Mouse (Mus musculus) CH12.LX (cell line): ENCODE measurements around the gene Zfp784. TPM values are rescaled to one million over a fixed set of nuclear protein-coding genes. Genes with fewer than 3 reads are reported as not detected.

Source experiments
- DNase-seq: peaks from one replicate; pipeline ENCODE4 v3.0.0-alpha.2; 2013; ENCODE audit errors: extremely low read depth
- H3K27ac ChIP-seq: 2 replicates; pipeline ENCODE4 v1.5.1; 2012; ENCODE audit warnings: low read depth, mild to moderate bottlenecking, control low read depth, moderate library complexity; ENCODE audit not compliant: insufficient read depth
- H3K27me3 ChIP-seq: replicated peaks from 2 replicates; pipeline ENCODE3; 2012; ENCODE audit warnings: inconsistent platforms
- H3K36me3 ChIP-seq, 2 experiments: replicated peaks in 1 of 2; 2 replicates each; pipeline versions ENCODE3 to v1.6.1; 2012; ENCODE audit warnings: inconsistent platforms in 1 of 2, low read length in 1 of 2, mild to moderate bottlenecking in 1 of 2, mixed read lengths in 1 of 2, moderate library complexity in 1 of 2; ENCODE audit not compliant: control insufficient read depth in 1 of 2, insufficient read depth in 1 of 2
- H3K4me1 ChIP-seq, 2 experiments: 2 replicates each; pipeline ENCODE4 v1.6.1; 2012; ENCODE audit warnings: inconsistent platforms in 1 of 2, moderate library complexity in 1 of 2; ENCODE audit not compliant: insufficient read depth in 2 of 2, control insufficient read depth in 1 of 2
- H3K4me2 ChIP-seq: 2 replicates; pipeline ENCODE4 v1.6.1; 2012; ENCODE audit warnings: low read depth, mild to moderate bottlenecking, control low read depth; ENCODE audit not compliant: poor library complexity, insufficient read depth, severe bottlenecking
- H3K4me3 ChIP-seq, 3 experiments: fragments of 150-350 bp in 1 of 3; sonication (generic) in 1 of 3; replicated peaks in 1 of 3; 2 replicates each; pipeline versions ENCODE3 to v1.5.1; 2011 to 2012; ENCODE audit warnings: low read depth in 2 of 3, low read length in 2 of 3, mild to moderate bottlenecking in 2 of 3, moderate library complexity in 2 of 3, control low read depth in 1 of 3, improper control_type of control experiment in 1 of 3, inconsistent platforms in 1 of 3, mixed read lengths in 1 of 3; ENCODE audit not compliant: poor library complexity in 1 of 3
- H3K79me2 ChIP-seq: replicated peaks from 2 replicates; pipeline ENCODE4 v1.6.1; 2012; ENCODE audit warnings: mild to moderate bottlenecking, moderate library complexity; ENCODE audit not compliant: control insufficient read depth, poor library complexity, insufficient read depth, severe bottlenecking; ENCODE audit errors: extremely low read depth
- H3K9ac ChIP-seq: 2 replicates; pipeline ENCODE4 v1.6.1; 2012; ENCODE audit warnings: low read depth, mild to moderate bottlenecking, control low read depth, moderate library complexity; ENCODE audit not compliant: insufficient read depth
- H3K9me3 ChIP-seq: replicated peaks from 2 replicates; pipeline ENCODE3; 2012; ENCODE audit warnings: low read length, inconsistent platforms, mixed read lengths
- BHLHE40 ChIP-seq: IDR thresholded peaks from 2 replicates; pipeline ENCODE4 v1.6.1; 2011; ENCODE audit warnings: mild to moderate bottlenecking, low read depth, low read length, improper control_type of control experiment
- CHD1 ChIP-seq: IDR thresholded peaks from 2 replicates; pipeline ENCODE4 v1.6.1; 2012; ENCODE audit warnings: low read depth, low read length, improper control_type of control experiment, inconsistent platforms
- CHD2 ChIP-seq: IDR thresholded peaks from 2 replicates; pipeline ENCODE4 v1.6.1; 2011; ENCODE audit warnings: low read length, improper control_type of control experiment
- E2F4 ChIP-seq: IDR thresholded peaks from 2 replicates; pipeline ENCODE4 v1.6.1; 2011; ENCODE audit warnings: low read depth, low read length, improper control_type of control experiment; ENCODE audit not compliant: insufficient replicate concordance
- ELF1 ChIP-seq: IDR thresholded peaks from 2 replicates; pipeline ENCODE4 v1.6.1; 2014; ENCODE audit warnings: low read depth, mild to moderate bottlenecking, inconsistent platforms, low read length, improper control_type of control experiment
- EP300 ChIP-seq: IDR thresholded peaks from 2 replicates; pipeline ENCODE4 v1.6.1; 2011; ENCODE audit warnings: low read length, improper control_type of control experiment
- HCFC1 ChIP-seq: IDR thresholded peaks from 2 replicates; pipeline ENCODE4 v1.6.1; 2012; ENCODE audit warnings: low read depth, mild to moderate bottlenecking, inconsistent platforms, low read length, improper control_type of control experiment
- JUN ChIP-seq: IDR thresholded peaks from 2 replicates; pipeline ENCODE4 v1.6.1; 2011; ENCODE audit warnings: low read depth, mild to moderate bottlenecking, low read length, improper control_type of control experiment, moderate library complexity; ENCODE audit not compliant: insufficient read depth
- JUND ChIP-seq: conservative IDR thresholded peaks from 2 replicates; pipeline ENCODE4 v1.6.1; 2011; ENCODE audit warnings: low read depth, low read length, improper control_type of control experiment
- MAX ChIP-seq: IDR thresholded peaks from 2 replicates; pipeline ENCODE4 v1.6.1; 2011; ENCODE audit warnings: low read length, improper control_type of control experiment
- MAZ ChIP-seq: IDR thresholded peaks from 2 replicates; pipeline ENCODE4 v1.6.1; 2012; ENCODE audit warnings: low read depth, mild to moderate bottlenecking, inconsistent platforms, low read length, improper control_type of control experiment, moderate library complexity
- MXI1 ChIP-seq: IDR thresholded peaks from 2 replicates; pipeline ENCODE4 v1.6.1; 2011; ENCODE audit warnings: mild to moderate bottlenecking, low read depth, low read length, improper control_type of control experiment
- PAX5 ChIP-seq: IDR thresholded peaks from 2 replicates; pipeline ENCODE4 v1.6.1; 2012; ENCODE audit warnings: low read length, inconsistent platforms, mixed read lengths
- RAD21 ChIP-seq: IDR thresholded peaks from 2 replicates; pipeline ENCODE4 v1.6.1; 2011; ENCODE audit warnings: low read depth, mild to moderate bottlenecking, low read length, improper control_type of control experiment, moderate library complexity
- SIN3A ChIP-seq: IDR thresholded peaks from 2 replicates; pipeline ENCODE4 v1.6.1; 2012; ENCODE audit warnings: low read length, improper control_type of control experiment, inconsistent platforms
- SMC3 ChIP-seq: IDR thresholded peaks from 2 replicates; pipeline ENCODE4 v1.6.1; 2011; ENCODE audit warnings: low read depth, low read length, improper control_type of control experiment
- TCF12 ChIP-seq: IDR thresholded peaks from 2 replicates; pipeline ENCODE4 v1.6.1; 2014; ENCODE audit warnings: low read depth, mild to moderate bottlenecking, inconsistent platforms, low read length, improper control_type of control experiment
- UBTF ChIP-seq: IDR thresholded peaks from 2 replicates; pipeline ENCODE4 v1.6.1; 2012; ENCODE audit warnings: low read depth, mild to moderate bottlenecking, inconsistent platforms, low read length, improper control_type of control experiment, moderate library complexity
- USF1 ChIP-seq: IDR thresholded peaks from 2 replicates; pipeline ENCODE4 v1.6.1; 2014; ENCODE audit warnings: low read depth, mild to moderate bottlenecking, inconsistent platforms, low read length, improper control_type of control experiment
- ZC3H11A ChIP-seq: IDR thresholded peaks from 2 replicates; pipeline ENCODE4 v1.6.1; 2012; ENCODE audit warnings: low read depth, mild to moderate bottlenecking, inconsistent platforms, low read length, improper control_type of control experiment
- dilution Hi-C: fragments of 300-500 bp; cut with MboI; formaldehyde crosslinking; loops from 2 replicates; pipeline ENCODE4 v1.14.3; 2020; ENCODE audit warnings: low sequenced_read_pairs; ENCODE audit not compliant: extremely low pct_unique_long_range_greater_than_20kb, extremely low pct_ligation_motif_present
- in situ Hi-C: fragments of 300-500 bp; cut with MboI; formaldehyde crosslinking; loops from 3 replicates; pipeline ENCODE4 v1.14.3; 2019; ENCODE audit warnings: low sequenced_read_pairs, low pct_ligation_motif_present, low pct_unique_long_range_greater_than_20kb, mixed read lengths
- polyA plus RNA-seq: library from polyadenylated mRNA; unstranded; fragments of >175 nt; gene quantifications from 2 replicates; pipeline ENCODE4 v1.2.1, GENCODE M21; 2012; ENCODE audit warnings: low read depth; ENCODE audit not compliant: insufficient read length
- total RNA-seq, 2 experiments: library from RNA; depleted of rRNA; stranded (reverse); fragments of 300-350 nt in 1 of 2; fragments of >200 nt in 1 of 2; gene quantifications; 2 replicates each; pipeline ENCODE4 v1.2.3; 2012 to 2014

Gene Zfp784
- total and polyA plus RNA-seq, 3 experiments, result 0.53 to 1.5 (median 1.1) TPM

GRCm38 (mm10) chr7:5036136-5036535, 2.1 kb downstream of the Zfp784 start:
- TF ChIP-seq MXI1 (no peak), ZC3H11A (no peak), TCF12 (no peak), HCFC1 (no peak), RAD21 (no peak), MAX (no peak), JUND (no peak)
- Histone ChIP-seq H3K4me3 (no peak overlapping the region), H3K9ac (no peak overlapping the region), H3K79me2 (0 out of 2 replicates have a peak, but pooled peaks cover 5% of the 10 kb centered on the region), H3K27ac (no peak overlapping the region), H3K27me3 (no peaks in the 10 kb centered on the region), H3K4me1 (peaks cover 4 to 17% of the 10 kb centered on the region in 2 experiments), H3K36me3 (peaks cover 22 to 54% of the 10 kb centered on the region in 2 experiments), H3K4me2 (no peak overlapping the region), H3K9me3 (peaks cover 8% of the 10 kb centered on the region)
- in situ Hi-C loops, result no loop called here
- DNase-seq, result no peak
- dilution Hi-C loops, result no loop called here

GRCm38 (mm10) chr7:5035628-5036027, 2.6 kb downstream of the Zfp784 start:
- DNase-seq, result no peak
- no peak overlapping the region for H3K4me2 ChIP-seq
- dilution Hi-C loops (no loop called here), in situ Hi-C loops (no loop called here)
- no peak overlapping the region for H3K4me3 ChIP-seq
- TF ChIP-seq SIN3A, result no peak
- TF ChIP-seq HCFC1, result no peak
- TF ChIP-seq ELF1, result no peak
- no peak for TF ChIP-seq JUND
- no peak for TF ChIP-seq MAZ
- no peak for TF ChIP-seq TCF12
- TF ChIP-seq JUN, result no peak
- TF ChIP-seq SMC3, result no peak
- no peak for TF ChIP-seq CHD2
- TF ChIP-seq EP300, result no peak
- no peak for TF ChIP-seq USF1
- TF ChIP-seq RAD21, result no peak
- TF ChIP-seq E2F4, result no peak
- TF ChIP-seq BHLHE40, result no peak
- TF ChIP-seq UBTF, result no peak
- TF ChIP-seq CHD1, result no peak
- TF ChIP-seq ZC3H11A, result no peak
- no peak for TF ChIP-seq PAX5
- no peak overlapping the region for H3K27ac ChIP-seq
- no peak overlapping the region for H3K9ac ChIP-seq
- peaks cover 4 to 17% of the 10 kb centered on the region in 2 experiments for H3K4me1 ChIP-seq
- H3K27me3 ChIP-seq, result no peaks in the 10 kb centered on the region
- peaks cover 27 to 57% of the 10 kb centered on the region in 2 experiments for H3K36me3 ChIP-seq
- 0 out of 2 replicates have a peak, but pooled peaks cover 5% of the 10 kb centered on the region for H3K79me2 ChIP-seq
- peaks cover 13% of the 10 kb centered on the region for H3K9me3 ChIP-seq
